Mouse (Mus musculus) adipocyte (in vitro differentiated cells): ENCODE measurements around the gene Ube2f.

Source experiments
- DNase-seq: peaks from one replicate; pipeline ENCODE4 v3.0.0-alpha.2; 2016; ENCODE audit warnings: low spot score

Ube2f gene

DNA sequence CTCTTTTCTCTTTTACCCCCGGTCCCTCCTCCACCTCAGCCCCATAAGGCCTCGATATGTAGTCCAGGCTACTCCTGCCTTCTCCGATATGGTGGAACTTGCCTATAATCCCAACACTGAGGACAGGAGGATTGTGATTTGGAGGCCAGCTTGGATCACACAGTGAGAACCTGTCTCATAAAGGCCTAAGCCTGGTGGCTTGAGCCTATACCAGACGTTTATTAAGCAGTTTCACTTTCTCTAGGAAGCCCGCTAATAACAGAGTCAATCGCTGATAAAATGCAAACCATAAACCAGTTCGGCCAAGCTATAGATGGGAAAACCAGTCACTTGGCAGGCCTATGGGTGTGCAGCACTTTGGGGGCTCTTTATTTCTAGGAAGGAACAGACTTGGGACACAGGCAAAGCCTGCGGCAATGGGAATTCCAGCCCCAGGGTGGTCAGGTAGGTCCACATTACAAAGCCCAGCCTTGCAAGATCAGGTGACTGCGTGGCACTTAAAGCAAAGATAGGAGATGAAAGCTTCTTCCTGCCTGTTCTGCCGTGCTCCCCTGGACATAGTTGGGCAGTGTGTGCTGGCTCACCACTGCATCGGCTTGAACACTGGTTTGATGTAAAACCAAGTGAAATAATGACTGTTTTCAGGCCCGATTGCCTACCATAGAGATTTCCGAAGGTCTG is 49.1 kb downstream of the Ube2f start:
- DNase-seq = no peak

- DNase-seq = peak; percentile 77
Measured at GRCm38 (mm10) chr1:91299707-91300426, 49.8 kb downstream of the Ube2f start.

DNA sequence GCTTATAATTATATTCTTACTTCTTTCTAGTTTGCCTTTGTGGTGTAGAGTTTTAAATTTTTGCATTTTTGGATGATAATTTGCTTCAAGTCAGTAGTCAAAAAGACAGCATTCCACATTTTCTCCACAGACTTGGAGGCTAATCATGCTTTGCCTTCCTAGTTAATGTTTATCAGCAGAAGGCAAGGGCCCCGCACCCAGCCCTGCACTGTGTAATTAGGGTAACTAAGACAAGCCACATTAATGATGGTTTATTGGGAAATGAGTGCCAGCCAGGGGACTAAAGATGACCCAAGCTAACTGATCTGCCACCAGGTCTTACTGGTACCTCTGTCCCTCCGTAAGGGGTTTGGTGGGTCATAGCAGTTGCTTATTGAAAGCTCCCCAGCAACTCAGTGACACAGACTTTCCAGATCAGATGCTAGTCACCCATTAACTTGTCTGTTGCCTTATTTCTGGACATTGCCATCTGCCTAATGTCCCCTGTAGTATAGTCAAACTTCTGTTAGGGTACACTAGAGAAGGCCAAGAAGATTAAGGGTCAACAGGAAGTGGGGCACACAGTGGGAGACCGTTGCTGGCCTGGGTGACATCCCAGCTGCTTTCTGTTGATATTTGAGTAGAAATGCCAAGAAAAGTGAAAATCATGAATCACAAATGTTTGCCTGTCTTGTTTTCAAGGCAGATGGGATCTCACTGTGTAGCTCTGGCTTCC is 51.3 kb downstream of the Ube2f start:
- DNase-seq = peak; percentile 50

DNA sequence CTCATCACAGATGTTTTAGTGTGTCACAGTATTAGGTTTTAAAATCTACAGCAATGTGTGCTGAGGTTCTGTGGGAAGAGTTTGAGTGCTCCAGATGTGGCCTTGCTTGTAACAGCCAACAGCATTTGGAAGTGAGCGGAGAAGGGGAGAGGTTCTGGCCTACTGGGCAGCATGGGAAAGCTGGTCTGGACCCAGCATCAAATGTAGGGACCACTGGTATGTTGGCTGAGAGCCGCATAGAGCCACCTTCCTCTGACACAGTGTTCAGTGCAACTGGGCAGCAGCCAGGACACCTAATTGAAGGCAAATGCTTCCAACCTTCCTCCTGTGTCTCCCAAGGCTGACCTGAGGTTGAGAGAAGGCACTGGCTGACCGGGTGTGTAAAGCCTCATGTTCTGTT is 51.9 kb downstream of the Ube2f start:
- peak; percentile 38 for DNase-seq

GRCm38 (mm10) chr1:91304621-91305020 is 54.5 kb downstream of the Ube2f start:
- DNase-seq = no peak

- no peak for DNase-seq
Measured at GRCm38 (mm10) chr1:91309366-91310085, 59.4 kb downstream of the Ube2f start.

- DNase-seq = no peak
Measured at GRCm38 (mm10) chr1:91312273-91312672, 62.2 kb downstream of the Ube2f start.

DNA sequence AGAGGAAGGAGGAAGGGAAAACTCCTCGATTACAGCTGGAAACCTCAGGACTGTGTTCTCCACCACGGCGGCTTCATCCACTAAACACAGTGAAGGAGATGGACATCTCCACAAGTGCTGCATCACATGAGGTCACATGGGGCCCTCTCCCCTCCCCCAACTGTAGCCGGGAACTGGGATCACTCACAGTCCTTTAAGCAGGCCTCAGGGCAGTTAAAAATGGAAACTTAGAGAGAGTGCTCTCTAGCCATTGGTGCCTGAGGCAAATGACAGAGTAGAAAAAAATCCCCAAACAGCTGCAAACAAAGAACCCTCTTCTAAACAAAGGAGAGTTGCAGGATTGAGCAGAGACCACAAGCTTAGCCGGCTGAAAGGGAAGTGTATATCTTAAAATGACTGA is 63.1 kb downstream of the Ube2f start:
- no peak for DNase-seq

- no peak for DNase-seq
Measured at GRCm38 (mm10) chr1:91317656-91318055, 67.6 kb downstream of the Ube2f start.

DNA sequence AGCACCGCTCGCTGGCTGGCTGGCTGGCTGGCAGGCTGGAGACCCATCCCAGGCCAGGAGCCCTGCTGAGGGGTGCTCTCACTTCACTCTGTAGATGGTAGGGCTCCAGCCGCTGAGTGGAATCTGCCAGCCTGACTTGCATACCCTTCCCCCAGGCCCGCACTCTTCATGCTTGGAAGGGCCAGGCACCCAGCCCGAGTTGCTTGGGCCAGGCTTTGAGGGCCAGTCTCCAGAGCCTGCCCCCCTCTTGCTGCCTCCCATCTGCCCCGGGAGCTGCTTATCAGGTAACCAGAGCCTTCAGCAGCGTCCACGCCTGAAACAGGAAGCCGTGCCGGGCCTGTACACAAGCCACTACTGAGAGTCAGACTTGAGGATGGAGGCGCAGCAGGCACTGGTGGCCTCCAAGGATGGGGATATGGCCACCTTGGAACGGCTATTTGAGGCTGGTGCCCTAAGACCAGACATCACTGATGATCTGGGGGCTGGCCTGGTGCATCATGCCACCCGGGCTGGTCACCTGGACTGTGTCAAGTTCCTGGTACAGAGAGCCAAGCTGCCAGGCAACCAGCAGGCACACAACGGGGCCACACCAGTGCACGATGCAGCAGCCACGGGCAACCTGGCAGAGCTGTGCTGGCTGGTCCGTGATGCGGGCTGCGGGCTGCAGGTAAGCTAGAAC is 71.8 kb downstream of the Ube2f start, which contains the start of gene Espnl:
Espnl (plus strand) TSS at position 316 of the 679 bp plus-strand sequence.
- no peak for DNase-seq

DNA sequence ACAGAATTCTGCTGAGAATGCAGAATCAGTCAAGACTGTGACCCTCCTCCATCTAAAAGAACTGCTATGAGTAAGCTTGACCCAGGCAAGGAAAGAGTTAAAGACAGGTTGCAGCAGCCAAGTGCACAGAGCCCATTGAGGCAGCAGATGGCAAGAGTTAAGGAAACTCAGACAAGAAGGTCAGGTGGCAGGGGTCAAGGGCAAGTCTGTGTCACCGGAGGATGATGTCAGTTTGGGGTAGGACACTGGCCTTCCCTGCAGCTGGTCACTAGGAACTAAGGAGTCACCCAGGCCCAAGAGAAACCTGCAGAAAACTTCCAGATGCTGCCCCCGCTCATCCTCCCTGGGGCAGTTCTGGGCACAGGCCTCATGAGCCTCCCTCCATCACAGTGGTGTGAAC is 74.5 kb downstream of the Ube2f start:
- no peak for DNase-seq

DNA sequence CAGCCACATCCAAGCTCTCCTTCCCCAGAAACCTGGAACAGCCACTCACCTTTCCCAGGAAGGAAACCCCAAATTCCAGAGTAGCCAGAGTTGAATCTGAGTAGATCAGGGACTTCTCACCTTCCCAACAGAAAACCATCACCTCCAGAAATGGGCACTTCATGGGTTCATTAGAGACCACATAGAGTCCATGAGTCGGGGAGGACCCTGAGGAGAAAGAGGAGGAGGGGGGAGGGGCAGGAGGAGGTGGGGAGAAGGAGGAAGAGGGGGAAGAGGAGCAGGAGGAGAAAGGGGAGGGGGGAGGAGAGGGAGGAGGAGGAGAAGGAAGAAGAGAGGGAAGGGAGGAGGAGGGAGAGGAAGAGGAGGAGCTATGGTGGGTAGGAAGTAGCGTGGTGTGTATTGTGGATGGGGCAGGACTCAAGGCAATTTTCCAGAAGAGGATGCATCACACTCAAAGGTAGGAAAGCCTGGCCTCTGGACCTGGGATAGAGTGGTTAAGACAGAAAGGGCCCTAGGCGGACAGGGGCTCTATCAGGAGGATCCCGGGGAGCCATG is 75.5 kb downstream of the Ube2f start:
- DNase-seq = no peak

GRCm38 (mm10) chr1:91332102-91332501 is 82.0 kb downstream of the Ube2f start:
- DNase-seq = no peak

GRCm38 (mm10) chr1:91333582-91333981 is 83.5 kb downstream of the Ube2f start:
- no peak for DNase-seq

DNA sequence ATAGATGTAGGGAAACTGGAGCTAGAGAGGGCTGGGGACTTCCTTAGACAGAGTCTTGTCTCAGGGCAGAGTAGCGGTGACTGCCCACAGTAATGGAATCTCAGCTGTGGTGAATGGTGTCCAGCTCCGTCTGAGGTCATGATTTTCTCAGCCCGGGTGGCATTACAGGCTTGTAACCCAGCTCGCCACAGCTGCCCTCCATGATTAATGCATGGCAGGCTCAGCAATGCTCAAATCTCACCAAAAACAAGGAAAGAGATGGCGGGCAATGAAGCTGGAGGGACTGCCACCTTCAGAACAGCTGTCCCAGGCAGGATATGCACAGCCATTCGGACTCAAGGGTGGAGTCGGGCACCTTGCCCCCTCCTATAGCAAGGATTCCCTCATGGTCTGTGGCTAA is 87.3 kb downstream of the Ube2f start:
- DNase-seq = no peak
